Mouse (Mus musculus) hindbrain, postnatal 0 days (tissue): ENCODE results near the gene Kcnq1. TPM values are rescaled to one million over a fixed set of nuclear protein-coding genes. Genes with fewer than 3 reads are reported as not detected.

Source experiments
- ATAC-seq: fragments of 200-750 bp; cut with Nextera tagmentation; 2 replicates; pipeline ENCODE4 v1.8.0; 2017; ENCODE audit warnings: mild to moderate bottlenecking, moderate TSS enrichment, moderate library complexity
- DNase-seq: peaks from one replicate; pipeline ENCODE4 v3.0.0-alpha.2; 2015; ENCODE audit warnings: low spot score
- H3K27ac ChIP-seq: fragments of 300-500 bp; sonication (generic); 2 replicates; pipeline ENCODE4 v1.5.1; 2014; ENCODE audit warnings: mild to moderate bottlenecking
- H3K27me3 ChIP-seq: fragments of 300-500 bp; sonication (generic); 2 replicates; pipeline ENCODE4 v1.6.1; 2014; ENCODE audit warnings: low read length, mixed read lengths; ENCODE audit not compliant: insufficient read depth
- H3K36me3 ChIP-seq: fragments of 300-500 bp; sonication (generic); 2 replicates; pipeline ENCODE4 v1.6.1; 2014; ENCODE audit warnings: low read length, mixed read lengths; ENCODE audit not compliant: insufficient read depth
- H3K4me1 ChIP-seq: fragments of 300-500 bp; sonication (generic); 2 replicates; pipeline ENCODE4 v1.6.1; 2014; ENCODE audit warnings: antibody characterized with exemption, low read length, mixed read lengths; ENCODE audit not compliant: insufficient read depth
- H3K4me2 ChIP-seq: fragments of 300-500 bp; sonication (generic); 2 replicates; pipeline ENCODE4 v1.6.1; 2014; ENCODE audit warnings: low read depth, mild to moderate bottlenecking, low read length, moderate library complexity, mixed read lengths
- H3K4me3 ChIP-seq: fragments of 300-500 bp; sonication (generic); 2 replicates; pipeline ENCODE4 v1.5.1; 2014; ENCODE audit warnings: low read length
- H3K9ac ChIP-seq: fragments of 300-500 bp; sonication (generic); replicated peaks from 2 replicates; pipeline ENCODE4 v1.6.1; 2014; ENCODE audit warnings: mild to moderate bottlenecking, low read length, moderate library complexity, mixed read lengths
- H3K9me3 ChIP-seq: fragments of 300-500 bp; sonication (generic); 2 replicates; pipeline ENCODE4 v1.6.1; 2016; ENCODE audit warnings: low read length, mixed read lengths
- CTCF ChIP-seq: IDR thresholded peaks from 2 replicates; pipeline ENCODE4 v1.5.1; 2016; ENCODE audit warnings: antibody characterized with exemption, control low read depth, low read depth
- WGBS: fragments of 180-500 bp; shearing (Covaris S2); extraction: QIAGEN DNeasy Blood & Tissue Kit; methylation state at CpG from one replicate; pipeline ENCODE4 v1.1.7; 2014; 5-methylcytosine and 5-hydroxymethylcytosine counted together
- polyA plus RNA-seq: library from polyadenylated mRNA; unstranded; fragments of >200 nt; fragmentation: Nextera tagmentation; extraction: Ambion mirVana; gene quantifications from 2 replicates; pipeline ENCODE4 v1.2.1, GENCODE M21; 2015
- total RNA-seq: library from RNA; depleted of rRNA; stranded (reverse); fragments of >200 nt; gene quantifications from 2 replicates; pipeline ENCODE4 v1.2.3, GENCODE M21; 2014

The Kcnq1 gene
- total and polyA plus RNA-seq, 2 experiments from 2014 or later = 1.4 to 1.9 TPM

- peak; percentile 72 for DNase-seq
- no peak for TF ChIP-seq CTCF
Observed at GRCm38 (mm10) chr7:143123876-143124669, 17.9 kb downstream of the Kcnq1 start.

GRCm38 (mm10) chr7:143124902-143125301 is 18.7 kb downstream of the Kcnq1 start:
- Histone ChIP-seq H3K27ac (no peak overlapping the region), H3K4me3 (no peak overlapping the region), H3K27me3 (no peaks in the 10 kb centered on the region), H3K9ac (no peak overlapping the region), H3K4me2 (no peak overlapping the region), H3K4me1 (0 out of 2 replicates have a peak, but pooled peaks cover 6% of the 10 kb centered on the region), H3K36me3 (no peaks in the 10 kb centered on the region), H3K9me3 (no peaks in the 10 kb centered on the region)
- TF ChIP-seq CTCF = no peak
- DNase-seq (no peak), ATAC-seq (no peak)
- 44% methylated on average over 3 of the region's 3 CpGs for WGBS

More at GRCm38 (mm10) chr7:143123876-143124669, 17.9 kb downstream of the Kcnq1 start:
- H3K4me1 ChIP-seq = 0 out of 2 replicates have a peak, but pooled peaks cover 6% of the 10 kb centered on the region
- no peak overlapping the region for H3K4me2 ChIP-seq
- H3K36me3 ChIP-seq = no peaks in the 10 kb centered on the region
- 13% methylated on average over 6 of the region's 6 CpGs for WGBS
- H3K9ac ChIP-seq = no peak overlapping the region
- H3K4me3 ChIP-seq = no peak overlapping the region
- H3K27ac ChIP-seq = no peak overlapping the region
- no peaks in the 10 kb centered on the region for H3K27me3 ChIP-seq
- H3K9me3 ChIP-seq = no peaks in the 10 kb centered on the region
- ATAC-seq = peak; percentile 70

- ATAC-seq = no peak
- Histone ChIP-seq H3K27ac (no peak overlapping the region), H3K4me1 (no peaks in the 10 kb centered on the region), H3K27me3 (no peaks in the 10 kb centered on the region), H3K9ac (no peak overlapping the region), H3K4me2 (no peak overlapping the region), H3K4me3 (no peak overlapping the region), H3K36me3 (no peaks in the 10 kb centered on the region), H3K9me3 (no peaks in the 10 kb centered on the region)
- 79% methylated on average over 5 of the region's 5 CpGs for WGBS
- no peak for DNase-seq
- TF ChIP-seq CTCF = no peak
Observed at GRCm38 (mm10) chr7:143132815-143133214, 26.7 kb downstream of the Kcnq1 start.

GRCm38 (mm10) chr7:143136125-143136524 is 30.0 kb downstream of the Kcnq1 start:
- ATAC-seq (no peak), DNase-seq (no peak)
- no peaks in the 10 kb centered on the region for H3K27me3 ChIP-seq
- WGBS = 78% methylated on average over 2 of the region's 2 CpGs
- H3K4me3 ChIP-seq = no peak overlapping the region
- no peak for TF ChIP-seq CTCF
- H3K4me1 ChIP-seq = no peaks in the 10 kb centered on the region
- no peak overlapping the region for H3K4me2 ChIP-seq
- H3K9me3 ChIP-seq = no peaks in the 10 kb centered on the region
- H3K36me3 ChIP-seq = no peaks in the 10 kb centered on the region
- H3K9ac ChIP-seq = no peak overlapping the region
- H3K27ac ChIP-seq = no peak overlapping the region

- no peaks in the 10 kb centered on the region for H3K9me3 ChIP-seq
- ATAC-seq (no peak), DNase-seq (no peak)
- no peaks in the 10 kb centered on the region for H3K4me1 ChIP-seq
- no peak overlapping the region for H3K9ac ChIP-seq
- no peak overlapping the region for H3K4me3 ChIP-seq
- WGBS = 61% methylated on average over 5 of the region's 5 CpGs
- no peaks in the 10 kb centered on the region for H3K27me3 ChIP-seq
- TF ChIP-seq CTCF = no peak
- no peak overlapping the region for H3K4me2 ChIP-seq
- H3K36me3 ChIP-seq = no peaks in the 10 kb centered on the region
- H3K27ac ChIP-seq = no peak overlapping the region
Observed at GRCm38 (mm10) chr7:143136561-143136960, 30.4 kb downstream of the Kcnq1 start.

- 18% methylated on average over 1 of the region's 1 CpGs for WGBS
- Histone ChIP-seq H3K4me3 (no peak overlapping the region), H3K27ac (no peak overlapping the region), H3K9me3 (no peaks in the 10 kb centered on the region), H3K9ac (no peak overlapping the region), H3K4me1 (no peaks in the 10 kb centered on the region), H3K27me3 (no peaks in the 10 kb centered on the region), H3K4me2 (no peak overlapping the region), H3K36me3 (no peaks in the 10 kb centered on the region)
- peak; percentile 81 for TF ChIP-seq CTCF
- ATAC-seq (peak; percentile 49; the same call in 1 of the 2 replicates), DNase-seq (peak; percentile 71)
Observed at GRCm38 (mm10) chr7:143138789-143139188, 32.6 kb downstream of the Kcnq1 start.

GRCm38 (mm10) chr7:143139932-143140331 is 33.8 kb downstream of the Kcnq1 start:
- Histone ChIP-seq H3K27me3 (no peaks in the 10 kb centered on the region), H3K4me1 (no peaks in the 10 kb centered on the region), H3K4me3 (no peak overlapping the region), H3K27ac (no peak overlapping the region), H3K9ac (no peak overlapping the region), H3K4me2 (no peak overlapping the region), H3K9me3 (no peaks in the 10 kb centered on the region), H3K36me3 (no peaks in the 10 kb centered on the region)
- ATAC-seq = no peak
- no peak for TF ChIP-seq CTCF
- no peak for DNase-seq
- 89% methylated on average over 4 of the region's 4 CpGs for WGBS
